Mouse (Mus musculus): ENCODE data around the gene Cd209f.
"Not testable (repeated sequence)": the region's sequence is repeated elsewhere in the genome, so short reads cannot be mapped to it uniquely, and the experiment has no call there.

Cd209f gene

DNA sequence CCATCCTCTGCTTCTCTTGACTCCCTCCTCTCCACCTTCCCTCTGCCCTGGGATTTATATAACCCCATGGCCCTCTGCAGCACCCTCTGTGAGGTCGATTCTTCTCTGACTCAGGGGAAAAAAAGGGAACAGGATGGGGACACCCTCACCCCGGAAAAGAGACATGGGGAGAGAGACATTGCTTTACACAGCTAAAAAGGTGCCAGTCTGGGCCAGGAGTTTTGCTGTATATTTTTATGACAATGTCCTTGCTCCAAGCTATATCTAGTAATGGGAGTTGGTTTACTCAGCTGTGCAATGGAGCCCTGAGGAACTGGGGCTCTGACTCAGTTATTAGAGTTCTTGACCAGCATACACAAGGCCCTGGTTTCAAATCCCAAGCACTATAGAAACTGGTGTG lies at the start of gene Cd209f:
Cd209f (minus strand) TSS at position 101 of the 400 bp plus-strand sequence.
- not testable (repeated sequence) for DNase-seq (ENCODE audit: extremely low read depth, insufficient read length, low spot score)

DNA sequence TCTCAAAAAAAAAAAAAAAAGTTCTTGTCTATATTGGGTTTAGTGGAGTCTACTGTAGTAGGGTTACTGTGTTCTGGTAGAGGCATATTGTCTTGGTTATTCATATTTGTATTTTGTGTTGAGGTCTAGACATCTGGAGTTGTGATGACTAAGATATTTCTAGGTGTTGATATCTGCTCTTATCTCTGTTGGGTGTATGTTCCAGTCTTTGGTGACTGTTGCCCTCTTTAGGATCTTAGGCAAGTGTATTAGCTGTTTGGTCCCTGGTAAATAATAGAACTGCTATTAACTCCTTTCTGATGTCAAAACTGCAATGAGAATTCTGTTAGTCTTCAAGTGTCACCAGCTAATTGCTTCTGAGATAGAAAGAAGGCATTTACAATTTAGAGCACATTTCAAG lies 49.2 kb upstream of the Cd209f start:
- no peak for DNase-seq (ENCODE audit: extremely low read depth, insufficient read length, low spot score)

DNA sequence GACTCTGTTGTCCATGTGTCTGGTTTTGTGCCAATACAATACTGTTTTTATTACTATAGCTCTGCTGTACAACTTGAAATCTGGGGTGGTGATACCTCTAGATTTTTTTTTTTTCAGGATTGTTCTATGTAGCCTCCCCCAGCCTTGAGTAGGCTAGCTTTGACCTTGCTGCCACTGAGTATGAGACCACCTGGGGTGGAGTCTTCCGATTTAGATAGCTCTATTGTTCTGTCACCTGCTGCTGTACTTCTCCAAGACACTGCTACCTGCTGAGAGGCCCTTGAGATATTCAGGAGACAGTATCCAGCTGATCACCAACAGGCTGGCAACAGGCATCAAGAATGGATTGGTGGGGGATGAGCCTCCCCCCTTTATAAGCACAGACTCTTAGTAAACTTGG lies 41.6 kb upstream of the Cd209f start:
- no peak for DNase-seq (ENCODE audit: extremely low read depth, insufficient read length, low spot score)

DNA sequence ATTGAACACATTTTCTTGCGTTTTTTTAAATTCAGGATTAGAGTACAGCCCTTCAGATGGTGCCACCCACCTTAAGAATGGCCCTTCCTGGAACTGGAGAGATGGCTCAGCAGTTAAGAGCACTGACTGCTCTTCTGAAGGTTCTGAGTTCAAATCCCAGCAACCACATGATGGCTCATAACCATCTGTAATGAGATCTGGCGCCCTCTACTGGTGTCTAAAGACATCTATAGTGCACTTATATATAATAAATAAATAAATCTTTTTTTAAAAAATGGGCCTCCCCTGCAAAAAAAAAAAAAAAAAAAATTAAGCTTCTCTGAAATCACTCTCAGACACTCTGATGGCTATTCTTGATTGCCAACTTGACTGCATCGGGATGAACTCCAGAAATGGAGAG lies 36.1 kb upstream of the Cd209f start:
- DNase-seq (ENCODE audit: extremely low read depth, insufficient read length, low spot score) = no peak

DNA sequence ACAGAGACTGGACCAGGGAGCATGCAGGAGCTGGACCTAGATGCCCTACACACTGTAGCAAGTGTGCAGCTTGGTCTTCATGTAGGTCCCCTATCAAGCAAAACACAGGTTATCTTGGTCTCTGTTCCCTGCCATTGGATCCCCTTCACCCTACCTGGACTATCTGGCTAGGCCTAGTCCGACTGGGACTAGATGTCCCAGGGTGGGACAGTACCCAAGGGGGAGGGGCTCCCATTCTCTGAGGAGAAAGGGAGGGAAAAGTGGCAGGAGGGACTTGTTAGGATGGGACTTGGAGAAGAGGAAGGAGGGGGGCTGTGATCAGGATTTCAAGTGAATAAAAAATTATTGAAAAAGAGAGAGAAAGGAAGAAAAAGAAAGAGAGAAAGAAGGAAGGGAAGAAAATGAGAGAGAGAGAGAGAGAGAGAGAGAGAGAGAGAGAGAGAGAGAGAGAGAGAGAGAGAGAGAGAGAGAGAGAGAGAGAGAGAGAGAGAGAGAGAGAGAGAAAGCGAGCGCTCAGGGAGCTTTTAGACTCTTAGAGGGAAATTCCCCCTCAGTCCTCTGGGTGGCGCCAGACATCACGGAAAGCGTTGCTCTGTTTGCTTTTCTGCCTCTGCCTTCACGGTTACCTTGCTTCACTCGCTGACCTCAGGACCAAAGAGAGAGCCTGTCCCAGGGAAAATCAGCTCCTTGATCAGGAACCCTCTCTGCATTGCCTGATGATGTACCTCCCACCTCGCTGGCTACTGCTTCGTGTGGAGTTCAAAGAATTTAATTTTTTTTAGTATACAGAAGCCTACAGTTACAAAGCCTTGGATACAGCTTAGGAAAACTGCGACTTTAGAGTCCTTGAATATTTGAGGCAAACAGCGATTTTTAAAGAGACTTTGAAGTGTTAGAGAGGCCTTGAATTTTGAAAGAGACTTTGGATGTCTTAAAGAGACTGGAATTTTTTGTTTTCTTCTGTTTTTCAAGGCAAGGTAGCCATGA lies 34.3 kb upstream of the Cd209f start:
- peak; percentile 28 for DNase-seq (ENCODE audit: extremely low read depth, insufficient read length, low spot score)

DNA sequence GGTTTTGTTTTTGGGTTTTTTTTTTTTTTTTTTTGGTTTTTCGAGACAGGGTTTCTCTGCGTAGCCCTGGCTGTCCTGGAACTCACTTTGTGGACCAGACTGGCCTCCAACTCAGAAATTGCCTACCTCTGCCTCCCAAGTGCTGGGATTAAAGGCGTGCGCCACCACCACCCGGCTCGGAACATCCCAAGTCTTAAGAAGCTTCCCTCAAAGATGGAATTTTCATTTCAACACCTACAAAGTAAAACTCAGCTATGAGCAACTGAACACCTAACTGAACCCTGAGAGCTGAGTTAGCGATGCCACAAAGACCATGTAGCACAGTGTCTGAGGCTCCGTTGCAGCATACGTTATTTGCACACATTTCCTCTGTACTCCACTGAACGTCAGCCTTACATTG lies 28.2 kb upstream of the Cd209f start, which contains the start of gene Cd209g:
Cd209g (plus strand) TSS at position 301 of the 400 bp plus-strand sequence.
- no peak for DNase-seq (ENCODE audit: extremely low read depth, insufficient read length, low spot score)

DNA sequence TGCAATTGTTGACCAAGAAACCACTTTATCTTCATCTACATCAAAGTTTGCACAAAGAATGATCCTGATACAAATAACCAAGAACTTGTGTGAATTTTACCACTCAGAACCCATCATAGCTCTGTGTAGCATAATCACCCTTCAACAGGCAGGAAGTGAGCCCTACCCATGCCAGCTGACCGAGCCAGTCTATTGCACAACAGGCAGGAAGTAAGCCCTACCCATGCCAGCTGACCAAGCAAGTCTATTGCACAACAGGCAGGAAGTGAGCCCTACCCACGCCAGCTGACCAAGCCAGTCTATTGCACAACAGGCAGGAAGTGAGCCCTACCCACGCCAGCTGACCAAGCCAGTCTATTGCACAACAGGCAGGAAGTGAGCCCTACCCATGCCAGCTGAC lies 17.1 kb downstream of the Cd209f start:
- DNase-seq (ENCODE audit: extremely low read depth, insufficient read length, low spot score) = peak; percentile 9

DNA sequence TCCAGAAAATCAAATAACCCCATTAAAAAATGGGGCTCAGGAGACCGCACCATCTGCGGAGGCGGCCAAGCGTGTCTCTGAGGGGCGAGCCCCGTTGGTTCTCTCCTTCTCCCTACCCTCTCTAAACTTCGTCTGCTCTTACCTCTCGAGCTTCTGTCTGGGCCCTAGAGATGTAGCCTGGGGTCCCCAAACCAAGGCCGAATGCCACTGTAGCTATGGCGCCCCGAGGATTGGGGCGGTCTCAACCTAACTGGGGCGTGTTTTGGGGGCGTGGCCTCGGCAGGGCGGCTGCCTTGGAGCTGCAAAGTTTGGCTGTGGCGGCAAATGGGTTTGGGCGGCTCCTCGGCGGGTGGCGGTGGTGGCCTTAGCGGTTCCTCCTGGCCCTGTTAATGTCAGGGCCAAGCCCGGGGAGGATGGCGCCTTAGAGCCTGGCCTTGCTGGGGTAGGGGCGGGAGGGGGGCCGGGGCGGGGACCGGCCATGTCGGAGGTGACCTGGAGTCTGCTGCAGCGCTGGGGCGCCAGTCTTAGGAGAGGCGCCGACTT lies 18.4 kb downstream of the Cd209f start:
- DNase-seq (ENCODE audit: extremely low read depth, insufficient read length, low spot score) = peak; percentile 64

Measured in 3134 (cell line).